Mouse (Mus musculus): ENCODE results near the gene Zfp706.

DNA sequence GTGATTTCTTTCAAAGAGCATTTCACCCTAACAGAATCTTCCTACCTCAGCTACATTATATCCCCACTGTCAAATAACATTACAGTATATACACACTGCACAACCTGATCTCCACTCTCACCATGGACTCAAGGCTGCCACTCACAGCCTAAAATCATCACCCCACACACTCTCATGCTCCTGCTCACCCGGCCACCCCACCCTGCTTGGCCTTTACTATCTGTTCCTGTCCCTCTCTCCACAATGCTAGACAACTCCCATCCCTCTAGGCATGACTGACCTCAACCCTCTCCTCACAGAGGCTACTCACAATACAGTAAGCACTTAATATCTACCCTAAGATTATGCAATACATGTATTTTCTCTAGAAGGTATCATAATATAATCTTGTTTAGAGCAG, 12.9 kb downstream of the Zfp706 start:
- TF ChIP-seq CHD2 (IDR thresholded peaks at IDR 0.05; ENCODE audit: low read depth, low read length): no peak
- no peak for TF ChIP-seq ZC3H11A (IDR thresholded peaks at IDR 0.05; ENCODE audit: borderline replicate concordance, low read depth, low read length)
- TF ChIP-seq HCFC1 (IDR thresholded peaks at IDR 0.05; ENCODE audit: borderline replicate concordance, insufficient read depth, low read length): no peak
- no peak for TF ChIP-seq MAFK (IDR thresholded peaks at IDR 0.05; ENCODE audit: insufficient read depth, low read depth, low read length)
- TF ChIP-seq ZNF384 (IDR thresholded peaks at IDR 0.05; ENCODE audit: low read depth, low read length): no peak

Measured in ES-E14 (cell line).